Mouse (Mus musculus) monocyte, adult 5-6 weeks (primary cell): Measurements from ENCODE around the gene Zfp536. TPM values are rescaled to one million over a fixed set of nuclear protein-coding genes. Genes with fewer than 3 reads are reported as not detected.

Source experiments
- ATAC-seq: fragments of 153-309, 156-312 bp; replicated peaks from 2 replicates; pipeline ENCODE4 v1.8.0; 2017; ENCODE audit warnings: mild to moderate bottlenecking; ENCODE audit not compliant: low TSS enrichment, insufficient number of reproducible peaks, severe bottlenecking, poor library complexity, low FRiP score
- total RNA-seq: library from RNA; stranded (forward); fragments of 200-1000, 200-491, 200-594 nt; gene quantifications from 3 replicates; pipeline ENCODE4 v1.2.3, GENCODE M21; 2017

Zfp536 gene
- total RNA-seq, 1 experiment from 2014 or later, result not detected

DNA sequence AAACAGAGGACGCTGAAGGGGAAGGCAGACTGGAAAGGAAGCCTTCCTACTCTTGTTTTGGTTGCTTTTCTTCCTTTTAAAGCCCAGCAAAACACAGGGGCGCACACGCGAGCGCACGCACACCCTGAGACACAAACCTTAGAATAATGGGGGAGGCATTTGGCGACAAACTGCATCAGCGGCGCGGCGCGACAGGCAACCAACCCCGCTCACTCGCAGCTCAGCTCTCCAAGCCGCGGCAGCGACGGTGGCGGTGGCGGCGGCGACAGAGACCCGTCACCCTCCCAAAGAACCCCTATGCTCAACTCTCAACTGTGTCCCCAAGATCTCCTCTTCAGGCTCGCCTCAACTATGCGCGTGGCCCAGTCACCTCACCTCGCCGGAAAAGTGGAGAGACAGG, 4.4 kb downstream of the Zfp536 start:
- no peak for ATAC-seq

GRCm38 (mm10) chr7:37768310-37768940, 5.0 kb downstream of the Zfp536 start:
- no peak for ATAC-seq

- no peak for ATAC-seq
These were observed 14.6 kb downstream of the Zfp536 start for GRCm38 (mm10) chr7:37758886-37759285.

DNA sequence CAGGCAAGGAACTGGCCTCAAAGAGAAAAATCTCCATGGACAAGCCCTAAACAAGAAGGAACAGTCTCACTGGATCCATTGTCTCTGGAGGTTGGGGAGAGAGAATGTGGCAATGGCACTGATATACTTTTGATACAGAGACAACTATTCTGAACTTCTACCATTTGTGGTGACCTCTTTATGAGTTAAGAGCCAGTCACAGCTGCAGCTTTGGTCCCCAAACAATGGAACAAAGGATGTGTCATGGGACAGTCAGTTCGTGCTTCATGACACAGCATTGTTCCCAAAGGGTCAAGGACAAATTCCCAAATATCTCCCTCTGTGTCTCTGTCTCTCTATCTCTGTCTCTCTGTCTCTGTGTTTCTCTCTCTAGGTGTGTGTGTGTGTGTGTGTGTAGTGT, 20.4 kb downstream of the Zfp536 start:
- no peak for ATAC-seq

GRCm38 (mm10) chr7:37746133-37746761, 27.2 kb downstream of the Zfp536 start:
- no peak for ATAC-seq

- ATAC-seq, result no peak
These were observed 30.1 kb downstream of the Zfp536 start for GRCm38 (mm10) chr7:37743350-37743749.

GRCm38 (mm10) chr7:37737191-37737590, 36.2 kb downstream of the Zfp536 start:
- no peak for ATAC-seq

- no peak for ATAC-seq
These were observed 37.1 kb downstream of the Zfp536 start for GRCm38 (mm10) chr7:37736413-37736720.

- no peak for ATAC-seq
These were observed 37.6 kb downstream of the Zfp536 start for GRCm38 (mm10) chr7:37735707-37736412.

GRCm38 (mm10) chr7:37735101-37735500, 38.3 kb downstream of the Zfp536 start:
- ATAC-seq, result no peak

GRCm38 (mm10) chr7:37734576-37734975, 38.9 kb downstream of the Zfp536 start:
- no peak for ATAC-seq

- no peak for ATAC-seq
These were observed 39.4 kb downstream of the Zfp536 start for GRCm38 (mm10) chr7:37733996-37734395.

- ATAC-seq, result no peak
These were observed 40.7 kb downstream of the Zfp536 start for GRCm38 (mm10) chr7:37732741-37733140.

DNA sequence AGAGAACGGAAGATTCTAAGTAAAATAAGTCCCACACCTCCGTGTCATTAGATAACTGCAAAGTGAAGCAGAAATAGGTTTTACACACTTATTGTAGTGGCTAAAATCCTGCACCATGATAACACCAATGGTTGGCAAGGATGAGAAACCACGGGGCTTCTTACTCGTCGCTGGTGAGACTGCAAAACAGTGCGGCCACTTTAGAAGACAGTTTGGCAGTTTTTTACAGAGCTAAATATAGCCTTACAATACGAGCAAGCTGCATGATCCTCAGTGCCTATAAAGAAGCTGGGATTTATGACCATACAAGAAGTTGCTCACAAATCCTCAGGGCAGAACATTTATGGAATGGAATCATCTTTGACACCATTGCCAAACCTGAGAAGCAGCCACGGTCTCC, 45.7 kb downstream of the Zfp536 start:
- no peak for ATAC-seq

DNA sequence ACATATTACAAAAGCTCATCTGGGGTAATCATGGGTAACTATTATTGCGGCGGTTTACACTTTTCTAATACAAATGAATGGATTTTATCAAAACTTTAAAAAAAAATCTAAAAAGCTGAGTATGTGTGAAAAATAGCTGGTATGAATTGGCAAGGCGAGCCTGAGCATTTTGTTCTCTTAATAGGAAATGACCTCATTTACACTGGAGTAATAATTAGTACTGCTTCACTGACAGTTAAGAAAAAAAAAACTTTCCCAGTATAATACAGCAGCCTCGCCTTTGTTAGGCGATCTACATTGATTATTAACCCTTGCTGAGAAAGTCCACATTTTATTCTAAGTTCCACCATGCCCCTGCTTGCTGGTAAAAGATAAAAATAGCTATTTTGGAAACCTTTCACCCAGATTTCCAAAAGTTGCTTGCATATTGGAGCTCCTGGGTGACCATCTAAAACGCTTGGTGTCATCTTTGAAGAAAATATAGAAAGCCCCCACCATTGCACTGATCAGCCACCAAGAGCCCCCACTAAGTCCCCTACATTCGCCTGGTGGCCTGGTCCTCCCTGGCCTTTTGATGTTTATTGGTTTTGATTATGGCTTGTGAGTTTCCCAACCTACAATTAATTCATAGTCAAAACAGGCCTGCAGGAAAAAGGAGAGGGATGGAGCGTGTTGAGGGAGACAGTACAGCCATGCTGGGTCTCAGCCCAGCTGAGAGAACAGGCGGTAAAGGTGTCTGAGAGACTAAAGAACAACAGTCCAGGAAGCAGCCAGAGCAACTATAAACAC, 49.2 kb downstream of the Zfp536 start:
- no peak for ATAC-seq

GRCm38 (mm10) chr7:37723191-37723592, 50.2 kb downstream of the Zfp536 start:
- no peak for ATAC-seq

DNA sequence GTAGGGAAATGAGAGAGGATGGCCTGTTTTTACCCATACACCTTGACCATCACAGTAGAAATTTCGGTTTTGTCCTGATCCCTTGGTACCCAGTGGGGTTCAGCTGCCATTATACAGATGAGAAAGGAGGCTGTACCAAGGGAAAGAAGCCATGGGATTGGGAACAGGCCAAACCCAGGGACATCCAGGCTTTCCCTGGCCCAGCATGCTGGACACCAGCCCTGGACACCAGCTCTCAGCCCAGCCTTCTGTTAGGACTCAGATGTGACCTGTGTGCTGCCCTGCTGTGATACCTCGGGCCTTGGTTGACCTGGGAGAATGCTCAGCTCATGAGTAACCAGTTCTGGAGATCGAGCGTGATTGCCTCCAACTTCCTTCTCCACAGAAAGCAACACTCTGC, 51.8 kb downstream of the Zfp536 start:
- ATAC-seq, result no peak

- ATAC-seq, result no peak
These were observed 54.6 kb downstream of the Zfp536 start for GRCm38 (mm10) chr7:37718671-37719402.

DNA sequence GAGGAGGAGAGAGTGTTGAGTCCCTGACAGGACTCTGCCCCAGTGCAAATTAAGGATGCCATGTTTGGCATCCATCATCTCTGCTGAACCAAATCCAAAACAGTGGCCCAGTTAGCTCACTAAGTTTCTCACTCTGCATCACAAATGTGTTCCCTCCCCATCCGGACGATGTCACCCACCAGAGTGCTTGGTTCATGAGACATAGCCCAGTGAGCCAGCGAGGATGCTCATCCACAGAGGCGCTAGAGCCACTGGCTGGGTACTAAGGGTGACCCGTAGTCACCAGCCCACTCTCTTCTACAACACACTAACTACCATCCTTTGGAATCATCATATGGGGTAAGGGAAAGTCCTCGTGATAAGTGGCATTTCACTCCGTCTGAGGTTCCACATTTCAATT, 56.4 kb downstream of the Zfp536 start:
- no peak for ATAC-seq
